Mouse (Mus musculus) bone marrow macrophage, adult 2 months (primary cell): ENCODE results near the gene Gpatch2l. TPM values are rescaled to one million over a fixed set of nuclear protein-coding genes. Genes with fewer than 3 reads are reported as not detected.

Source experiments
- H3K27ac ChIP-seq: 2 replicates; pipeline ENCODE4 v1.5.1; 2012; ENCODE audit warnings: low read depth, low read length; ENCODE audit not compliant: insufficient read depth
- H3K4me1 ChIP-seq: 2 replicates; pipeline ENCODE4 v1.6.1; 2012; ENCODE audit warnings: low read length; ENCODE audit not compliant: control insufficient read depth, insufficient read depth
- H3K4me3 ChIP-seq: 2 replicates; pipeline ENCODE4 v1.5.1; 2012; ENCODE audit warnings: mild to moderate bottlenecking, low read length, moderate library complexity; ENCODE audit not compliant: insufficient read depth
- CTCF ChIP-seq: IDR thresholded peaks from 2 replicates; pipeline ENCODE4 v1.5.1; 2012; ENCODE audit warnings: low read depth, mild to moderate bottlenecking, low read length, moderate library complexity
- POLR2A ChIP-seq: IDR thresholded peaks from 2 replicates; pipeline ENCODE4 v1.6.1; 2012; ENCODE audit warnings: mild to moderate bottlenecking, low read depth, low read length, borderline replicate concordance
- polyA plus RNA-seq: library from polyadenylated mRNA; stranded (reverse); fragments of >200 nt; gene quantifications from 2 replicates; pipeline ENCODE4 v1.2.4, GENCODE M21; 2012; ENCODE audit not compliant: missing spikeins, insufficient read depth, insufficient read length

Gpatch2l gene
- 23.4 and 27.0 TPM in 2 replicates for polyA plus RNA-seq

- Histone ChIP-seq H3K4me1 (peaks cover 17% of the 10 kb centered on the region), H3K4me3 (peak within 1 kb of the TSS; percentile 94), H3K27ac (peak within 1 kb of the TSS; percentile 94)
- no peak for TF ChIP-seq CTCF
- no peak for TF ChIP-seq POLR2A
Observed at GRCm38 (mm10) chr12:86241604-86242536, at the start of gene Gpatch2l. Gene Gpatch2l (plus strand): TSS chr12:86241858.

GRCm38 (mm10) chr12:86192036-86192449 is 49.6 kb upstream of the Gpatch2l start:
- Histone ChIP-seq H3K4me3 (no peak overlapping the region), H3K4me1 (no peaks in the 10 kb centered on the region; the same call in 1 of the 2 replicates)
- no peak for TF ChIP-seq POLR2A
- TF ChIP-seq CTCF, result no peak

GRCm38 (mm10) chr12:86196944-86197343 is 44.7 kb upstream of the Gpatch2l start:
- no peak overlapping the region for H3K27ac ChIP-seq
- no peaks in the 10 kb centered on the region for H3K4me1 ChIP-seq
- TF ChIP-seq CTCF (no peak), POLR2A (no peak)
- H3K4me3 ChIP-seq, result no peak overlapping the region

More at GRCm38 (mm10) chr12:86192036-86192449, 49.6 kb upstream of the Gpatch2l start:
- H3K27ac ChIP-seq, result no peak overlapping the region

GRCm38 (mm10) chr12:86203443-86204057 is 38.1 kb upstream of the Gpatch2l start:
- Histone ChIP-seq H3K4me1 (no peaks in the 10 kb centered on the region), H3K27ac (no peak overlapping the region), H3K4me3 (no peak overlapping the region)
- TF ChIP-seq POLR2A, result no peak
- TF ChIP-seq CTCF, result no peak

- TF ChIP-seq POLR2A (no peak), CTCF (no peak)
- no peaks in the 10 kb centered on the region for H3K4me1 ChIP-seq
- no peak overlapping the region for H3K4me3 ChIP-seq
Observed at GRCm38 (mm10) chr12:86211099-86211520, 30.5 kb upstream of the Gpatch2l start.

GRCm38 (mm10) chr12:86212693-86213470 is 28.8 kb upstream of the Gpatch2l start:
- no peaks in the 10 kb centered on the region for H3K4me1 ChIP-seq
- no peak overlapping the region for H3K4me3 ChIP-seq
- no peak for TF ChIP-seq CTCF
- no peak for TF ChIP-seq POLR2A
- H3K27ac ChIP-seq, result no peak overlapping the region

More at GRCm38 (mm10) chr12:86211099-86211520, 30.5 kb upstream of the Gpatch2l start:
- no peak overlapping the region for H3K27ac ChIP-seq

GRCm38 (mm10) chr12:86214201-86214600 is 27.5 kb upstream of the Gpatch2l start:
- Histone ChIP-seq H3K27ac (no peak overlapping the region), H3K4me1 (no peaks in the 10 kb centered on the region), H3K4me3 (no peak overlapping the region)
- TF ChIP-seq POLR2A (no peak), CTCF (no peak)

GRCm38 (mm10) chr12:86216687-86217421 is 24.8 kb upstream of the Gpatch2l start:
- TF ChIP-seq CTCF, result no peak
- no peak for TF ChIP-seq POLR2A
- no peaks in the 10 kb centered on the region for H3K4me1 ChIP-seq
- no peak overlapping the region for H3K4me3 ChIP-seq
- no peak overlapping the region for H3K27ac ChIP-seq
